ENCODE assay signal across 7 mouse cellular contexts in the genomic region with DNA sequence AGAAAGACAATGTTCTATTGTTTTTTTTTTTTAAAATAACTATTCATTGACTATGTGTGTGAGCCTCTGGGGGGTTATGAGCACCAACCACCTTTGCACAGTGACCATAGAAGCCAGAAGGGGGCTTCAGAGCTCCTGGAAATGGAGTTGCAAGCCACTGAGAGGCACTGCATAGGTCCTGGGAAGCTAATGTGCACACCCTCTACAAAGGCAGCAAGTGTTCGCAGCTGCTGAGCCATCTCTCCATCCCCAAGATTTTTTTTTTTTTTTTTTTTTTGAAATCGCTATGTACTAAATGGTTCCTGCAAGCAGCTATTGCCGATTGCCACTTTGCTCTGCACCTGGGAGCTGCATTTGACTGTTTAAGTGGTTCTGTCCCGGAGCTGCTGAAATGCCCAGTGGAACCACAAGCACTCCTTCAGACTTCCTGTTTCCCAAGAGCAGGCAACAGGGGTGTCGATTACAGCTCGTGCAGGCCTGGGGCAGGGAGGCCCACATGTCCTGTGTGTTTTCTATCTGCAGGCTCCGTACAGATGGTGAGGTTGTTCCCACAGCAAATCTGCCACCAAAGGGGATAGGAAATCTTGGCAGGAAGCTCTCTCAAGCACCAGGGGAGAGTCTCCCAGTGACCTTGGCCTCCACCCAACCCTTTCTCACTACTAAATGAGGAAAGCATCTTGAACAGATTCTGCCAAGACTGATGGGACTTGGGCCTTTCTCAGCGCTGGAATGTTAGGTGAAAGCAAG. TPM values are rescaled to one million over a fixed set of nuclear protein-coding genes. Genes with fewer than 3 reads are reported as not detected.
DNase-seq lines count a peak whose midpoint lies in the region; ATAC-seq and TF ChIP-seq lines count a peak whose summit lies in the region.

No protein-coding gene starts in this region.

- no peaks in the 10 kb centered on the region for H3K27me3 ChIP-seq in heart, postnatal 0 days (ENCODE audit: control insufficient read depth, insufficient read depth, low read length)

- peaks cover 3 to 8% of the 10 kb centered on the region in 2 experiments; a peak in 1 of 4 replicates for H3K4me1 ChIP-seq in ES-E14 (ENCODE audit: control insufficient read depth in 2 of 2, insufficient read depth in 2 of 2, low read length in 2 of 2, poor library complexity in 1 of 2)
- H3K4me1 ChIP-seq in embryonic fibroblast, embryonic 13.5 days (ENCODE audit: control insufficient read depth, insufficient read depth, low read length): peaks cover 19% of the 10 kb centered on the region
- H3K4me1 ChIP-seq in heart, postnatal 0 days (ENCODE audit: control insufficient read depth, insufficient read depth): peaks cover 68% of the 10 kb centered on the region

- no peak for TF ChIP-seq CTCF in embryonic fibroblast, embryonic 13.5 days (IDR thresholded peaks at IDR 0.05; ENCODE audit: borderline replicate concordance, insufficient read depth, low read length)
- TF ChIP-seq CTCF in heart, postnatal 0 days (IDR thresholded peaks at IDR 0.05; ENCODE audit: low read depth): peak; percentile 4; the same call in 1 of the 2 replicates

- H3K36me3 ChIP-seq in ES-E14 (ENCODE audit: control insufficient read depth, insufficient read depth, low read length, poor library complexity, severe bottlenecking): no peaks in the 10 kb centered on the region
- peaks cover 3% of the 10 kb centered on the region; the same call in 1 of the 2 replicates for H3K36me3 ChIP-seq in heart, postnatal 0 days (replicated peaks; ENCODE audit: control insufficient read depth, insufficient read depth, low read length)

- H3K27ac ChIP-seq in ES-E14 (ENCODE audit: insufficient read depth, low read depth, low read length, poor library complexity, severe bottlenecking): no peak overlapping the region
- peak overlapping the region; percentile 83 for H3K27ac ChIP-seq in embryonic fibroblast, embryonic 13.5 days (ENCODE audit: insufficient read depth, low read length)
- H3K27ac ChIP-seq in heart, postnatal 0 days (ENCODE audit: low read depth): peak overlapping the region; percentile 97

- no peak for DNase-seq in ES-E14 (ENCODE audit: low read depth, low spot score)
- DNase-seq in adrenal gland, postnatal 10 days: peak; percentile 78
- peak; percentile 84 for DNase-seq in heart, postnatal 0 days (ENCODE audit: low spot score)
- DNase-seq in kidney, postnatal 4 days: peak; percentile 61 to 67

- WGBS in heart, postnatal 0 days: 11% methylated on average over 8 of the region's 8 CpGs

- in situ Hi-C loops in ES-E14 (cut with MboI; ENCODE audit: low sequenced_read_pairs in 2 of 2, unreplicated experiment in 2 of 2): no loop called here

- no peak overlapping the region for H3K4me2 ChIP-seq in heart, postnatal 0 days (ENCODE audit: low read depth, low read length)

- peak; percentile 22 for ATAC-seq in heart, postnatal 0 days (ENCODE audit: insufficient read depth, low read depth)
- peak; percentile 90 for ATAC-seq in megakaryocyte, adult 5-6 weeks (ENCODE audit: poor library complexity, severe bottlenecking)
- no peak for ATAC-seq in activated CD4-positive, CD25-positive, alpha-beta regulatory T cell, adult 4 months

- H3K4me3 ChIP-seq in ES-E14 (ENCODE audit: insufficient read depth in 1 of 2, low read depth in 1 of 2, low read length in 2 of 2, poor library complexity in 1 of 2, severe bottlenecking in 1 of 2): no peak overlapping the region
- H3K4me3 ChIP-seq in embryonic fibroblast, embryonic 13.5 days (ENCODE audit: insufficient read depth, low read length): no peak overlapping the region
- no peak overlapping the region for H3K4me3 ChIP-seq in heart, postnatal 0 days (ENCODE audit: low read depth, low read length)

- TF ChIP-seq EP300 in heart, postnatal 0 days (IDR thresholded peaks at IDR 0.05; ENCODE audit: low read depth): peak; percentile 77

- no peaks in the 10 kb centered on the region for H3K9me3 ChIP-seq in ES-E14 (ENCODE audit: control insufficient read depth, insufficient read depth, low read depth, low read length)
- H3K9me3 ChIP-seq in heart, postnatal 0 days (replicated peaks; ENCODE audit: control insufficient read depth, low read length): no peaks in the 10 kb centered on the region

- no peak overlapping the region for H3K9ac ChIP-seq in ES-E14 (ENCODE audit: insufficient read depth, low read depth, low read length, poor library complexity, severe bottlenecking)
- H3K9ac ChIP-seq in heart, postnatal 0 days (replicated peaks; ENCODE audit: low read depth, low read length): no peak overlapping the region; the same call in 1 of the 2 replicates

- TF ChIP-seq POLR2A in embryonic fibroblast, embryonic 13.5 days (IDR thresholded peaks at IDR 0.05; ENCODE audit: low read depth, low read length): no peak

TF ChIP-seq in ES-E14, 5 proteins besides CTCF, POLR2A, EP300 and RAD21:
- TF ChIP-seq ZNF384 (IDR thresholded peaks at IDR 0.05; ENCODE audit: low read depth, low read length) (peak; percentile 6; the same call in 1 of the 2 replicates), CHD2 (IDR thresholded peaks at IDR 0.05; ENCODE audit: low read depth, low read length) (no peak)

RNA-seq across cellular contexts. Expression of gene Igf2r, which starts 24.4 kb away (rescaled TPM):
- total RNA-seq in ES-E14 (2012; rRNA removed): 91.9 and 168 TPM in 2 replicates
- total RNA-seq in adrenal gland, postnatal 10 days (2021): 10 to 100 TPM; 60.7 to 77.0 TPM
- polyA plus RNA-seq in embryonic fibroblast, embryonic 13.5 days (2011; ENCODE audit: insufficient read length, low read depth, missing spikeins): 246 and 249 TPM in 2 replicates
- 424 and 484 TPM in 2 replicates for total RNA-seq in heart, postnatal 0 days (2014; rRNA removed; ENCODE audit: low replicate concordance)
- 52.2 and 59.9 TPM in 2 replicates for polyA plus RNA-seq in heart, postnatal 0 days (2015; fragmentation: Nextera tagmentation; extraction: Ambion mirVana)
- total RNA-seq in megakaryocyte, adult 5-6 weeks (2015): 0.69 and 1.9 TPM in 2 replicates
- total RNA-seq in megakaryocyte, adult 5-6 weeks (2017): 3.7 and 5.7 TPM in 2 replicates
- polyA plus RNA-seq in activated CD4-positive, CD25-positive, alpha-beta regulatory T cell, adult 4 months (2017; shearing (Covaris generic)): 10 to 100 TPM; 23.9 to 33.2 TPM

Comparison
In these comparisons a context has a peak if more than half of its experiments do, and no peak if none do; other contexts are left out.
1. RNA of gene Igf2r, which starts 24.4 kb away (total RNA-seq): 424 to 484 TPM in heart, postnatal 0 days, 91.9 to 168 TPM in ES-E14 and 60.7 to 77.0 TPM in adrenal gland, postnatal 10 days; 0.69 to 5.7 TPM in megakaryocyte, adult 5-6 weeks; every median in the first group is over 4 times any median in the second.